Mouse (Mus musculus) right cerebral cortex, postnatal 36 days (tissue): Measurements from ENCODE around the gene Rpl18.

Source experiments
- DNase-seq, 2 experiments: peaks; one replicate each; pipeline ENCODE4 v3.0.0; 2022; ENCODE audit warnings: low spot score in 2 of 2, mixed read lengths in 1 of 2

Gene Rpl18

DNA sequence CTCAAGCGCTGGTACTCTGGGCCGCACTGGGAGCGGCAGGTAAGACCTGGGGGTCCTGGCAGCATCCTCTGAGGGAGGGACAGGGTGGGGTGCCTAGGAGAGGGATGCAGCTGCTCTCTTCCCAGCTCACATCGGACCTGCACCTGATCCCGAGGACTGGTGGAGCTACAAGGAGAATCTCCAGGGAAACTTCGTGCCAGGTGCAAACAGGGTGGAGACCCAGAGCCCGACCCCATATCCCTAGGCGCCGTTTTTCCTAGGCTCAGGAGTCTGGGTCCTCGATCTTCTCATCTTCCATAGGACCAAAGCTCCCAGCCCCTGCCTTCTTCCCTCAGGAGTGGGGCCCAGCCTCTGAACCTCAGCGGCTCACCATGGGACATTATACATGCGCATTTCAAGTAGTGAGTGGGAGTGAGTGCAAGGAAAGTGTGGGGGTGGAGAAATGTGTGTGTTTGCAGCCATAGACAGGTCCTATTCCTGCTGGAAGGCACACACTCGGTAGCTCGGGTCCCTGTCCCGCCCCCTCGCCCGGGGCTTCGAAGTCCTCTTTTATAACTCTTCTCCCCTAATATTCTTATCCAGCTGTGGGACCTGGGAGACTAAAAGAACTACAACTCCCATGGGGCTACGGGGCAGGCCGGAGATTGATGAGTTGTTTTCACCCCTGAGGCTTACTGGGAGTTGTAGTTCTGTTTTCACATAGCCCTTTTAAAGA, 14.8 kb upstream of the Rpl18 start:
- DNase-seq = peak; percentile 74 to 86

DNA sequence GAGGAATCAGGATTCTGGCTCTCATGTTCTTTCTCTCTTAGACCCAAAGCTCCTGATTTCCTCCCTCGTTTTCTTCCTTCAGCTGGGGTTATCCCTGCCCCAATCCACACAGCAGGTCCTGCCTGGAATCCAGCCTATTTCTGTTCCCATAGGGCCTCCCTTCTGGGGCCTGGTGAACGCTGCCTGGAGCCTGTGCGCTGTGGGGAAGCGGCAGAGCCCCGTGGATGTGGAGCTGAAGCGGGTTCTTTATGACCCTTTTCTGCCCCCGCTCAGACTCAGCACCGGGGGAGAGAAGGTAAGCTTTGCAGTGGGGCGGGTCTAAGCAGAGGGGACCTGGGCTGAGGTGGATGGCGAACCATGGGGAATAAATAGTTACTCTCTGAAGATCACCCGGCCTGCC, 14.2 kb upstream of the Rpl18 start:
- no peak for DNase-seq

DNA sequence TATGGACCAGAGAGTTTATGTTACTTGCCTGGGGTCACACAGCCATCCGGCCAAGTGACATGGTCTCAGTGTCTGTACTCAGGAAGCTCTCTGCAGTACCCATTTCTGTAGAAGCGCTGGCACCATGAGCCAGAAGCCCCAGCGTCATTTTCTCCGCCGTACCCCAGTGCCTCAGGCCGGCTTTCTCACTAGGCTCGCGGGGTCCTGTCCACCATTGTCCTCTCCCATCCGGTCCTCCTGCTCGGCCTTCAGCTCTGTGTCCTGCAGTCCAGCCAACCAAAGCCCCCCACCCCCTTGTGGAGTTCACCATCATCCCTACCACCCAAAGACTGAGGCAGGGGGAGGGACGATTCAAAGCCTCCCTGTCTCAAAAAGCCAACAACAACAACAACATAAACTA, 13.7 kb upstream of the Rpl18 start:
- no peak for DNase-seq

DNA sequence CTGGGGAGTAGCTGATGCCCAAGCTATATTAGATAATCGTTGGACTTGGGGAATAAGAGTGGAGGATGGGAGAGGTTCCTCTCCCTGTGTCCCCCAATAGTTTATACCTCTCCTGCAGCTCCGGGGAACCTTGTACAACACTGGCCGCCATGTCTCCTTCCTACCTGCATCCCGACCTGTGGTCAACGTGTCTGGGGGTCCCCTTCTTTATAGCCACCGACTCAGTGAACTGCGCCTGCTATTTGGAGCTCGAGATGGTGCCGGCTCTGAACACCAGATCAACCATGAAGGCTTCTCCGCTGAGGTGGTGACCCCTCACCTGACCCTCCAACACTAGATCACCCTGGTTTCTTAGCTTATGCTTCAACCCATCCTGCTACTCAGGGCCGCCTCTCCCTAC, 12.9 kb upstream of the Rpl18 start:
- DNase-seq = no peak

DNA sequence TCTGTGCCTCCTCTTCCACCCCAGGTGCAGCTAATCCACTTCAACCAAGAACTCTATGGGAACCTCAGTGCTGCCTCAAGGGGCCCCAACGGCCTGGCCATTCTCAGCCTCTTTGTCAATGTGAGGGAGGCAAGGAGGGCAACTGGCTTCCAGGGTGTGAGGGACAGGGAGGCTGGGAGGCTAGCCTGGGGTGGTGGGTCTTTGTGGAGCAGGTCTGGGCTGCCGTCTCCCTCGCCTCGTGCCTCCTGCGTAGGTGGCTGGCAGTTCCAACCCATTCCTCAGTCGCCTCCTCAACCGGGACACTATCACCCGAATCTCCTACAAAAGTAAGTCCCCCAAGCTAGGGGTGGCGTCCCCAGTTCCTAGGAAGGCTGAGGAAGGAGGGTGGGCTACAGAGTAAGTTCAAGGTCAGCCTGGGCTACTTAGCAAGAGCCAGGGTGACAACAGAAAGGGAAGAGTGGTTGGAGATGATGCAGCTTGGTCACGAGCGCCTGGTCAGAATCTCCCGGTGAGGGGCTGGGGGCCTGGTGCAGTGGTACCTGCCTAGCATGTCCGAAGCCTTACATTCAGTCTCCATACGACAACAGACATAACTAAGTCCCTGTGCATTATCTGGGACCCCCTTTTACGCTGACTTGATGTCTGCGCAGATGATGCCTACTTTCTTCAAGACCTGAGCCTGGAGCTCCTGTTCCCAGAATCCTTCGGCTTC, 12.3 kb upstream of the Rpl18 start:
- no peak for DNase-seq

DNA sequence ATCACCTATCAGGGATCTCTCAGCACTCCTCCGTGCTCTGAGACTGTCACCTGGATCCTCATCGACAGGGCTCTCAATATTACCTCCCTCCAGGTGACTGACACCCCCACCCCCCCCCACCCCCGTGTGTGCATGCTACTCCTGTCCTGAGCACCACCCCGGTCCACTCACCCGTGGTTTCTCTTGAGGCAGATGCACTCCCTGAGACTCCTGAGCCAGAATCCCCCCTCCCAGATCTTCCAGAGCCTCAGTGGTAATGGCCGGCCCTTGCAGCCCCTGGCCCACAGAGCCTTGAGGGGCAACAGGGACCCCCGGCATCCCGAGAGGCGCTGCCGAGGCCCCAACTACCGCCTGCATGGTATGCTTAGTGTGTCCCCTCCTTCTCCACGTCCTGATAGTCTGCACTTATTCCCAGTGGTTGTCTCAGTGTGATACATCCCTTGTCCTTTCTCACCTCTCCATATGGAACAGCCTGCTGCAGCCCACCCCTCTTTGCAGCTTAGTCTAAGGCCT, 11.7 kb upstream of the Rpl18 start:
- no peak for DNase-seq

DNA sequence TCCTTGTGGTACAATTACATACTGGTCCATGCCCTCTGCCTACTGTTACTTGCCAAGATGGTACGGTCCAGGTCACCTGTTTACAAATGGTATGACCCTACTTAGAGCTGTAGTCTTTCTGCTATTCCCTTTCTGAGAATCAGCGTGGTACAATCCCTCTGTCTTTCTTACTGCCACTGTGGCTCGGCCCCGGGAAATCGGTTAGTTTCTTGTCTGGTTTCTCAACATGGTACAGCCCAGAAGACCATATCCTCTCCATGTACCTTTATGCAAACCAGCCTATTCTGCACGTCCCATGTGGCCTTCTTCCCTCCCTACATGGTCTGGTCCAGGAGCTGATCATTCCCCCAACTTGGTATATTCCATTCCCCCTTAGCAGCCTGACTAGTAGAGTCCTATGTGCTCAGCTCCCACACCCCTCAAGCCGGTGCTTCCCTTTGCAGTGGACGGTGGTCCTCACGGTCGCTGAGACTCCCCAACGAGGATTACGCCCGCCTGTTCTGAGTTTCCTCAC, 11.2 kb upstream of the Rpl18 start:
- peak; percentile 78 to 82 for DNase-seq

DNA sequence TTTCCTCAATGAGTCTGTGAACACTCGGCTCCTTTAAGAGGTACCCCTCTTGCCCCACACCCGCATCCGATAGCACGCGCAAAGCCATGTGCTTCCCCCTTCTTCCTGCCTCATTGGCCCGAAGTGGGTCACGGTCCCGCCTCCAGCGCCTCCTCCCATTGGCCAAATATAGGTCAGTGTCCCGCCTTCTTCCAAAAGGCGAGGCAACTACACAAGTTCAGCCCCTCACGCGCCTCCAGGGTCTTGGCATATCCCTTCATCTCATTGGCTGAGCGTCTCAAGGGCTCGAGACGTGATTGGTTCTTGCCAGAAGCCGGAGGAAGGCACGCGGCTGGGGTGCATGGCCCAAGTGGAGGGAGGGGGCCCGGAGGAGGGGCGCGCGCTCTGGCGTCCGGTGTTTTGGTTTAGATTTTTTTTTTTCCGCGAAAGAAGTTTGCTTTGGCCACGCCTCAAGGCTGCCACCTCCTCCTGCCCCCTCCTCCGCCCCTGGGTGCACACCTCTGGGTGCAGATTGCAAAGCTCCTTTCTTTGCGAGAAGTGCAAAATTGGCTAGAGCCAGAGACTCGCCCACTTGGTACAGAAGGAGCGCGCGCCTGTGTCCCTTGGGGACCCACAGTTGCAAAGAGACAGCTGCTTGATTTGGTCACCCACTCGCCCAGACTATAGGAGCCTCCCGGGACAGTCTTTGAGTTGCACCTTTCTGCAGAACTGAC, 10.4 kb upstream of the Rpl18 start, which contains the start of gene Dbp:
TSS of gene Dbp (plus strand) at position 359 of the 713 bp plus-strand sequence.
- DNase-seq = peak; percentile 100

DNA sequence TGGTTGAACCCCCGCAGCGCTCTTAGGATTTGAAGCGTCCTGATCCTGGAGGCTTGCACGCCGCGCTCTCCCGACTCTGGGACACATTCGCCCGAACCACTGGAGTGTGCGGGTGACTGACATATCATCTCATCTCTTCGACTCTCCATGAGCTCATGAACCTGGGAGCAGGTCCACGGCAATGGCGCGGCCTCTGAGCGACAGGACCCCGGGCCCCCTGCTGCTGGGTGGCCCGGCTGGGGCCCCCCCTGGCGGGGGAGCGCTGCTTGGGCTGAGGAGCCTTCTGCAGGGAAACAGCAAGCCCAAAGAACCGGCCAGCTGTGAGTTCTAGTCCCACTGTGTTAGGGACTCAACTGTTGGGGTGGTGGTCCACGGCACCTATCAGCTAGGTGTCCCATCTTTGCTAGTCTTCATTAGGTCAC, 9.8 kb upstream of the Rpl18 start:
- DNase-seq = no peak

DNA sequence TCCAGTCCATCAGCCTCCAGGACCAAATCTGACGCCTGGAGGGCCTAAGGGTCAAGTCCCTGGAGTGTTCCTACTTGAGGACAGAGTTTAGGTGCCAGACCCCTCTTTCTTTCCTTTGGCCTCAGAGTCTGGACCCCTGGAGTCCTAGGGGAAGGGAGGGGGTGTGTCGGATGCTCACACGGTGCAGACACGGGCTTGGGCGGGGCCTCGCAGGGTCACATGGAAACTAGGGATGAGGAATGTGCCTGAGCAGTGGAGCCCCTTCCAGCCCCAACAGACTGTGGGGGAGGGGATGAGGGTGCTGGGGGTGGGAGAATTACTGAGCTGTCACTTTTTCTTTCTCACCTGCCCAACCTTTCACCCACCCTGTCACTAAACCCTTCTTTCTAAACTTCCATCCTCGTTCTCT, 9.4 kb upstream of the Rpl18 start:
- DNase-seq = peak; percentile 80 to 83

DNA sequence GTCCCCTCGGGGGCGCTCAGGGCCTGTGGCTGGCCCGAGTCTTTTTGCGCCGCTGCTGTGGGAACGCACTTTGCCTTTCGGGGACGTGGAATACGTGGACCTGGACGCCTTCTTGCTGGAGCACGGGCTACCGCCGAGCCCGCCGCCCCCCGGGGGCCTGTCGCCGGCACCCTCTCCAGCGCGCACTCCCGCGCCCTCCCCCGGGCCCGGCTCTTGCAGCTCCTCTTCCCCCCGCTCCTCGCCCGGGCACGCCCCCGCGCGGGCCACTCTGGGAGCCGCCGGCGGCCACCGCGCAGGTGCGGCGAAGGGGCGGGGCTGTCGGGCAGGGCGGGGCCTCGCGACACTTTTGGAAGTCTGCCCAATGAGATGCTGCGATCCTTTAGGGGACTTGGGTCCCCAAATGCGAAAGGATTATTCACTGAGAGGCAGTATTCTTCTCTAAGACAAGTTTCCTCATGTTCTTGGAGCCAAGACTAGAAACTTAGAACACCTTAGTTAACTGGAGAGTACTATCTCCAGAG, 8.5 kb upstream of the Rpl18 start:
- peak; percentile 77 to 80 for DNase-seq

DNA sequence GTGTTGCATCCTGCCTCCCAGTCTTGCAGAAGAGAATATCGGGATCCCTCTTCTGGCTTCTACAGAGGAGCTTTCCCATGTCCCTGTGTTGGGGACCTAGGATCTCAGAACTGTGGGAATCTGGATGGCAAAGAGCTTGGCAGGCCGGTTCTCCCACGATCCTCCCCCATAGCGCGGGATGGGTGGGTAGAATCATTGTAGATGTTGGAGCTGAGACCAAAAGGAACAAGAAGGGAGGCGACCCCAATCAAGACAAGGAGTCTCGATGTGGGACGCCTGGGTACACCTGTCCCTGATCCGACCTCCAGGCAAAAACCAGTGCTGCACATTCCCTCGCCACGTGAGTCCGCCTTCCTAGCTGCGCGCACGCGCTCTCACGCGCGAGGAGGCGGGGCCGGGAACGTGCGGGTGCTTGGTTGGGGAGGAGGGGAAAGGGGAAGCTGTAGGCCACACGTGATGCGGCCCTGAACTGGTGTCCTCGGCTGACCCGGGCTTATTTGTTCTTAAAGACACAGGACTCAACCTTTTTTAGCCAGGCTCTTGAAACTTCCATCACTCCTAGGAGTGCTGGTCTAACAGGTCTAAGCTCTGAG, 7.8 kb upstream of the Rpl18 start:
- DNase-seq = peak; percentile 91 to 92

DNA sequence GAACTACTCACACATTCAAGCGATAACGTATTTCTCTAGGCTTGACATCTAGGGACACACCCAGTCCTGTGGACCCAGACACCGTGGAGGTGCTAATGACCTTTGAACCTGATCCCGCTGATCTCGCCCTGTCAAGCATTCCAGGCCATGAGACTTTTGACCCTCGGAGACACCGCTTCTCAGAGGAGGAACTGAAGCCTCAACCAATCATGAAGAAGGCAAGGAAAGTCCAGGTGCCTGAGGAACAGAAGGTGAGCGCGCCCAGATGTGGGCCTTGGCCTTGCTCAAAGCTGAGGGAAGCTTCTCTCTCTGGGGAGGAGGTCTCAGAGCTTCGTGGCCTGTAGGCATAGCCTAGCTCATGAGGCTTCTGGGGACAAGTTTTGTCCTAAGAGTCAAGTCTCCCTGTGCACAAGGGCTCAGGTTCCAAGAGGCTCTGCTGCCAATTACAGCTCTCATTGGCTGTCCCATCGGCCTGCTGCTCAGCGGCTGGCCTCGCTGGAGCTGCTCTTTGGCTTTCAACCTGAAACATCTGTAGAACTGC, 7.0 kb upstream of the Rpl18 start:
- no peak for DNase-seq

DNA sequence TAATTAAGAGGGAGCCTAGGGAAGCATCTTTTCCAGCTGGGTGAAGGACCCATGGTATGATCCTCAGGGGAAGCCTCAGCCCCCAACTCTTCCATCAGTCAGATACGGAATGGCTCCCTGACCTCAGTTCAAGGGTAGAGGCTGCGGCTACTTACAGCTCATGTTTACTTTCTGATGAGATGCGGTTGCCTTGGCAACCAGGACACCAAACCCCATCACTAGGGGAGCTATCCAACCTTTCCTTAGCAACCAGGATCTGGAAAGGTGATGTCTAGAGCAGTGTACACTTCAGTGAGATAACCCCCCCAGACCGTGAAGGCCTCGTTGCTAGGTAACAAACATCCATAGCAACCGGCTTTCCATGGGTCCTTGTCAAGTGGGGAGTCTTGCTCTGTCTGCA, 6.2 kb upstream of the Rpl18 start:
- no peak for DNase-seq

DNA sequence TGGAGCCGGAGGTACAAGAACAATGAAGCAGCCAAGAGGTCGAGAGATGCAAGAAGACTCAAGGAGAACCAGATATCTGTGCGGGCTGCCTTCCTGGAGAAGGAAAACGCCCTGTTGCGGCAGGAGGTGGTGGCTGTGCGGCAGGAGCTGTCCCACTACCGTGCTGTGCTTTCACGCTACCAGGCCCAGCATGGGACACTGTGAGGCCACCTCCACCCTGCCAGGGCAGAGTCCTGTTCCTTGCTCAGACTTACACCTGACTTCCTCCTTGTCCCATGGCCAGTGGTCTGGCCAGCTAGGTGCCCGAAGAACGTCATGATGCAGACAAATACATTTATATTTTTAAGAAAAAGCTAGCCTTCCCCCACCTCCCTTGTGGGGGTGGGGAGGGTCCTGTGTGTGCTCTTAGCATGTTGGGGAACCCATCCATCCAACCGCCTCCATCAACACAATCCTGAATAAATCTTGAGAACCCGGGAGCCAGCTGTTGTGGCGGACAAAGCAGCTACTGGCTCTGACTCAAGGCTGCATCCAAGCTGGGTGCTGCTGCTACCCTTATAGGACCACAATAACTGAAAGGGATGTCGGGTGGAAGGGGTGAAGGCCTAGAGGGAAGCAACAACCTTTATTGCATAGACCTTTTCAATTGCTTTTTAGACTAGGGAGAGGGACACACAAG, 5.4 kb upstream of the Rpl18 start:
- no peak for DNase-seq

DNA sequence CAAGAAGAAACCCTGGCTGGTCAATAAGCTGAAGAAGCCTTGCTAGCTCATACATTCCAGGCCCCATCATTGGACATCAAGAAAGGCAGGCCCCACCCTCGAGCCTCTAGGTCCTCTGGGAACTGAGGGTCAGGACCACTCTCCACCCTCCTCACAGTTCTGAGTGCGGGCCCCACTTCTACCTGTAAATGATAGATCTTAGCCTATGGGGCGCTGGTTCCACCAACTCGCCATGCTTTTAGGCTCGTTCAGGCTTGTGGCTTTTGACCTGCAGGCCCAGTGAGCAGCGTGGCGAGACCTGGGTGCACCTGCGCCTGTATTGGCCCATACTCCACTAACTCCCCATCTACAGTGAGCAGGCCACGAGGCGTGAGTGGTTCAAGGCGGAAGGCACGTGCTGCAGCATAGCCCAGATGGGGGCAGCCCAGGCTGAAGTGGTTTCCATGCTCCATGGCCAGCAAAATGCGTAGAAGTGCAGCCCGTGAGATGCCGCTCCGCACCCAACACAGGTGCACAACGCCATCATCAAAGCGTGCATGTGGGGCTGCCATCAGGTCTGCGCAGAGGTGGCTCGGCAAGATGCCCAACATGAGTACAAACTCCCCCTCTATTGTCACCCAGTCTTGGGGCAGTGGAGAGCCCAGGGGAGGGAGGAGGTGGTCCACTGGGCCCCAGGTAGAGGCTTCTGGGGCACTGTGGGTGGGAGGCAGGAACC, 4.6 kb upstream of the Rpl18 start:
- DNase-seq = no peak

DNA sequence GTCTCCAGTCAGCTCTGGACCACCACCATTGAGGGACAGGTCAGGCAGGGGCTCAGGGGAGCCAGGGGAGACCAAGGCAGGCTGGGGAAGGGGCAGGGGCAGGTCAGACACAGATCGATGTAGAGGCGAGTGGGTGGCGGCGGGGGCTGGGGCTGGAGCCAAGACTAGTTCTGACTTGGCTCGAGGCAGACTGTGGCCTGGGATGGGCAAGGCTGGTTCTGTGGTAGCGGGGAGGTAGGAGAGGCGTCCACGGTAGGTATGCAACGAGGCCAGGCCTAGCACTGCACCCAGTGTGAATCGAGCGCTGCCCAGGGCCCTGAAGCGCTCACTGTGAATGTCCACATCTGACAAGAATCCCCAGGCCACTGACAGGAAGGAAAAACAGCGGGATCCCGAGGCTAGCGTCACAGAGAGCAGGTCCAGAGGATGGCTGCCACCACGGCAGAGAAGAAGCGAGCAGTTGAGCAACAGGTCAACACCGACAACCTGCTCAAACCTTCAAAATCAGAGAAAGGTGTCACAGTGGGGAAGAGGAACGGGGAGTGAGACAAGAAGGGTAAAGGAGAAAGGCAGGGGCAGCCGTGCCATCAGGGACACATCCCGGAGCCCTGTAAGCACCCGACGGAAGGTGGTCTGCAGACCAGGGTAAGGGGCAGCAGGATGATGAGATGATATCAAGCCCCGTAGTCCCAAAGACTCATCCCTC, 3.8 kb upstream of the Rpl18 start:
- DNase-seq = no peak

DNA sequence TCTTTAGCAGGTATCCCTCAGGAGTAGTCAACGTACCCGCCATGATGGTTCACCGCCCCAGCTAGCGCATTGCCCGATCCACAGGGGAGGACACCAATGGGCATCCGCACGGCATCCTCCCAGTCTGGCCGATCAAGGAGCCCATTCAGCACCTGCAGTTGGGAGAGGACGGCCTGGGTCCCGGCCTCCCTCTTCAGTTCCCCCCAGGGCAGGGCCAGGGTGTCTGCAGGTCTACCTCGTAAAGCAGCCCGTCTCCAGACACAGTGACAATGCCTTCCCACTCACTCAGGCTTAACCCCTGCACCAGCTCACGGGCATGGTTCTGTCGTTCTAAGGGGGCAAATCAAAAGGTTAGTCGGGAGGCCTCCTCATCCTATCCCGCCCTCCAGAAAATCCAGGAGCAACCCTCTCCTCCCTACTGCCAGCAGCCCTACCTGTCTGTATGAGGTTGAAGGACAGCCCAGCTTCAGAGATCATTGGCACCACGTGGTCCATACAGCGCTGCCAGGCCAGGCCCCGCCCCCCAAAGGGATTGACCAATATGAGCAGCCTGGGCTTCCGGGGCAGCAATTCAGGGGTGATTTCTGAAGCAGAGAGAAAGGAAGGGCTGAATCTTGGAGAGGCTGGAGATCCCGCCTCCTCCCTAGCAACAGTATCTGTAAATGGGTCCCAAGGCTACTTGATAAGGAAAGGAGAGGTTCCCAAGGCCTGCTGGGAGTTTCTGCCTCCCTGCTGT, 3.1 kb upstream of the Rpl18 start:
- DNase-seq = no peak

DNA sequence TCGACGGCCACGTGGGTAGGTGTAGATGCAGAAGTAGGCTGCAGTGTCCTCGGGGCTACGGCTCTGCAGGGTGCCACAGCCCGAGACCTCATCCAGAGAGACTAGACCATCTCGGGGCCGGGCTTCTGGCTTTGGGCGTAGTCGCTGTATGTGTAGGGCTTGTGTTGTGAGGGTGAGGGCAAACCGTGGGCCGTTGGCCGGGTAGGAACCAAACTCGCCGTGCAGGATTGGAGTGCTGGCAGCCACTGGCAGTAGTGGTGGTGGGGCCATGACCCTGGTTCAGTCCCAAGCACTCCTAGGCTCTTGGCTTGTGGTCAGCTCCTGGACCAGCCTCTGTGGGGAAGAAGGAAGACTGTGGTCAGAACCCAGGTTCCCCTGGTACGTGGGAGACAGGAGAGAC, 1.9 kb upstream of the Rpl18 start:
- DNase-seq = no peak
